Mouse (Mus musculus) hematopoietic stem cell, adult 5-6 weeks (primary cell): ENCODE measurements around the gene Sesn1. TPM values are rescaled to one million over a fixed set of nuclear protein-coding genes. Genes with fewer than 3 reads are reported as not detected.

Experiments
- ATAC-seq, 2 experiments: fragments of 125-278 bp in 1 of 2; replicated peaks in 1 of 2; 2 replicates each; pipeline ENCODE4 v1.8.0; 2016 to 2017; ENCODE audit warnings: inconsistent platforms in 2 of 2, mild to moderate bottlenecking in 2 of 2, moderate number of reproducible peaks in 2 of 2, low read depth in 1 of 2, moderate TSS enrichment in 1 of 2; ENCODE audit not compliant: low FRiP score in 2 of 2, poor library complexity in 2 of 2, severe bottlenecking in 2 of 2, insufficient read depth in 1 of 2, low TSS enrichment in 1 of 2
- total RNA-seq: library from RNA; stranded (forward); fragments of 172-1452, 232-1000 nt; gene quantifications from 2 replicates; pipeline ENCODE4 v1.2.3, GENCODE M21; 2017

The Sesn1 gene
- 58.3 and 106 TPM in 2 replicates for total RNA-seq

DNA sequence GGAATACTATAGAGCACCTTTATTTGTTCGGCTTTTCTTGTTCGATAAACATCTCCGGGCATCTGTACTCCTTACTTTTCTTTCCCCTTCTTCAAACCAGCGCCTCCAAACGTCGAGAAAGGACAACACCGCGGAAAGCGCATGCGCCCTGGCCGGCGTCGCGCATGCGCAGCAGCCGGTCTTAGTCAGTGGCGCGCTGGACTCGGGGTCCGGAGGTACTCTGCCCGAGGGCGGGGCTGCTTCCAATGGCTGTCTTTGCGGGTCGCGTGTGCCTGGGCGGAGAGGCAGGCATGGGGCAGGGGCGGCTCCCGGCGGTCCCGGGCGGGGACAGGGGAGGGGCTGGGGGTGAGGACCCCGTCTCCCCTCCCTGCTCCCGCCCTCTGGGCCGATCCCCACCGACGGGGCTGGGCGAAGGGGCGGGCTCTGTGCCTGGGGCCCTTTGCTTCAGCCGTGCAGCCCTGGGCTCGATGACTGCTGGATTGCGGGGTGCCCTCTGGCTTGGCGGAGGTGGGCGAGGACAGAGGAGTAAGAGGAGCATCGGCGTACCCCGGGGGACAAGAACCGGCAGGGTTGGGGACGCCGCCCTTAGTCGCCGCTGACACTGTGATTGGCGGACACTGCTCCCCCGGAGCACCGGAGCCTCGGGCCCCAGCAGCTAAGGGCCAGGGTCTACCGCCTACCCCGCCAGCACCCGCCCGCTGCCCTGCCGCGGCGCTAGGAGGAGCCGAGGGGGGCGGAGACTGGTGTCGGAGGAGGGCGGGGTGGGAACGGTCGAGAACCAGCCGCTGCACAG is at the start of gene Sesn1, which contains the start of gene Cep57l1:
Sesn1 (plus strand) TSS at position 165 of the 793 bp plus-strand sequence.
Cep57l1 (minus strand) TSS at position 101 of the 793 bp plus-strand sequence.
- peak; percentile 71 to 77 for ATAC-seq

DNA sequence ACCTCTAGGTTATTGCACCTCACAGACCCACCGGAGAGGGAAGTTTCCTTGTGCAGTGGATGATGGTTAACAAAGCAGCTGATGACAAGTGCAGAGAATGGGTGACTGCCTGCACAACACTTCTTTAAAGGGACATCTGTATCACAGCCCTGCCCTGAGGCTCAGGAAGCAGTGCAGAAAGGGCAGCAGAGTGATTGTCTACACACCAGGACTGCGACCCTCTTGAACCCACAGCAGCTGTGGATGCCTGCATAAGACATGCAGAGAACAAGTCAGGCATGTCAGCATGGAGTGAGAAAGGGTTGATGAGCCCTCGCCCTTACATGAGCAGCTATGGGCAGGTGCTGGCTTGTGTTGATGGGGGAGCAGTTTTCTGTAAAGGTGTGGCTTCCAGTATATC is 48.9 kb upstream of the Sesn1 start:
- ATAC-seq = no peak

DNA sequence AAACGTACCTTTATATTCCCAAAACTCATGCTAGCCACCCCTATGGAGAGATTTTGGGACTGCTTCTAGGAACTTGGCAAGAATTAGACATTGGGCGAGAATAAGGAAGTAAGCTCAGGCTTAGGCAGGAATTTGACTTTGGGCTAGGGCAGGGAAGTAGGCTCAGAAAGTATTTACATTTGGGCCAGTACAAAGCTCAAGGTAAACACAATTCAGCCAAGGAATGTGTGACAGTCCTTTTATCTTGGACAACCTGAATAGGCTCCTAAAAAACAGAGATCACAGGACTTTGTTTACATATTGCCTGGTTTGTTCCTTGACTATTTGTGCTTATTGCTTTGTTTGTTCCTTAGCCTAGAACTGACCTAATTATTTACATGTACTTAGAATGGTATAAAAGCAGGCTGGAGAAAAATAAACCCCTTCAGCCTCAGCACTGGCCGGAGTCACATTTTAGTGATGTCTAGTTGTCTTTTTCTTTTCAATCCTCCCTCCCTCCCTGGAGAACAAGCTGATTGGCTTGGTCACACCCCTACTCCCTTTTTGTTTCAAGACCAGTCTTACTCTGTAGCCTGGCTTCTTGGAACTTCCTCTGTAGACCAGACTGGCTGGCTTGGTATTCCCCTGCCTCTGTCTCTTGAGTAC is 45.9 kb upstream of the Sesn1 start:
- ATAC-seq = no peak

DNA sequence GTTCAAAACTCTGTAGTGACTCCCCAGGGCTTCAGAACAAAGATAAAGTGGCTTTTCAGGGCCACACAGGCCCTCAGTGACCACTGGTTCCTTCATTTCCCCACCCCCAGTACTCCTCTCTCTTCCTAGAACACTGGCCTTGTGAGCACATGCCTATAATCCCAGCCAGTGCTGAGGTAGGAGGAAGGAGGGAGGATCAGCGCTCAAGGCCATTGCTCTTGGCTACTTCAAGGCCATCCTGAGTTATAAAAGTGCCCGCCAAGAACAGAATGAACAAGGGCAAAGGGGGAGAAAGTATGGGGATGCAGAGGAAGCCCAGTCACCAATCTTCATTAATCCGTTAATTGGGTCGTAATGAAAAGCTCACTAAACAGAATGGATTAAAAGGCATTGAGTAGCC is 44.1 kb upstream of the Sesn1 start:
- no peak for ATAC-seq

DNA sequence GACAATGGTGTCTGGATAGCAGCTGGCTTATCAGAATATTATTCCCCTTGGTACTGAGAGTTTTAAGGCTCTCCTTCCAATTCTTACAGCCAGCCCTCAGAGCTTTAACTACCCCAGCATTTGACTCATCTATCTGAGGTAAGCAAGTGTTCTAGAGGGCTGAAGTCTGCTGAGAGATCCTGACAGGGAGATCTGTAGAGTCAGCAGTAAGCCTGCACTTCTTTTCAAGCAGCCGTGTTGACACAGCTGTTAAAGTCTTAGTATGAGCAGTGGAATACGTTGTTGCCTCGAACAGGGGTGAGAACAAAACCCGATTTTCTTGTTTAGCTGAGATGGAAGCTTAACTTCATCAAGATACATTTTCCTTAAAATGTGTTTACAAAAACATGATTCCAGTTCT is 43.5 kb upstream of the Sesn1 start:
- no peak for ATAC-seq

DNA sequence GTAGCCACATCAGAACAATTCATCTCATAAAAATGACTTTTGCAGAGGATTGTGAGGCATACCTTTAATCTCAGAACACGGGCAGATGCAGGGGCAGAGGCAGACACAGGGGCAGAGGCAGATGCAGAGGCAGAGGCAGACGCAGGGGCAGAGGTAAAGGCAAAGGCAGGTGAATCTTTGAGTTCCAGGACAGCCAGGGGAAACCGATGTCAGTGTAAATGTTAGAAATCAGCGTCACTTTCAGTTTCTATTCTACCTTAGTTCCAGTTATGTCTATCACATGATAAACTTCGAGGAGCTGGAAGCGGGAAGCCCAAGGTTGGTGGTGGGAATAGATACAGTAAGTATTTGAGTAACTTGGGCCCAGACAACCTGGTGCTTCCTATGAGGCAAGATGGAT is 42.5 kb upstream of the Sesn1 start:
- no peak for ATAC-seq

DNA sequence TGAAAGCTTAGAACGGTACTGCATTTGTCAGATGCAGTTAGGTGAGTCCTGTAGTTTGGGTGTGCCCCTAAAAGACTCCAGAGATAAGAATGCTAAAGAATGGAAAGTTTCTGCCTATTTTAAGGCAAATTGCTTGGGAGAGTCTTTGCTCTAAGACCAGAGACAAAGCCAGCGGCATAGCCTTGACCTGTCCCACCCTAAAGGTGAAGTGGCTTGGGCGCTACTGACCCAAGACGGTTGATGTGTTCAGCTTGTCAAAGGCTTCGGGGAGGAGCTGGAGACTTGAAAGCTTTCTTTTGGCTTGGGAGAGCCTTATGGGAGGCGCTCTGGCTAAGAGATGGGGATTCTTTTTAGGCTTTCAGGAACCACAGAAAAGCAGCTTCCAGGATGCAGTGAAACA is 17.4 kb upstream of the Sesn1 start:
- no peak for ATAC-seq

DNA sequence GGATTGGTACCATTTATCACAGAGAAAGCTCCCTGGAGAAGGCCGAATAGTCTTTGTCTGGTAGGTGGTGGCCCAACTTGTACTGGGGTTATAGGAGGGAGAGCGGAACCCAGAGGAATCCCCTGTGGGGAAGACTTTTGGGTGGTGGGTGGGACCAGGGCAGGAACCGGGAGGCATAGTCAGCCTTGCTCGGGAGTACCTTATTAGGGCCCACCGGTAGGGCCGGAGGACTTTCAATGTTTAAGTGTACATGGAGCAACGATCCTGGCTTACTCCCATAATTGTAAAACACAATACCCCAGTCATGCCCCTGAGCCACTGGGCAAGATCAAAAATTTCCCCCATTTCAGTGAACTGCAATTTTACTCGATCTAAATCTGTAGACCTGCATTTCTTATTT is 12.5 kb upstream of the Sesn1 start:
- no peak for ATAC-seq

DNA sequence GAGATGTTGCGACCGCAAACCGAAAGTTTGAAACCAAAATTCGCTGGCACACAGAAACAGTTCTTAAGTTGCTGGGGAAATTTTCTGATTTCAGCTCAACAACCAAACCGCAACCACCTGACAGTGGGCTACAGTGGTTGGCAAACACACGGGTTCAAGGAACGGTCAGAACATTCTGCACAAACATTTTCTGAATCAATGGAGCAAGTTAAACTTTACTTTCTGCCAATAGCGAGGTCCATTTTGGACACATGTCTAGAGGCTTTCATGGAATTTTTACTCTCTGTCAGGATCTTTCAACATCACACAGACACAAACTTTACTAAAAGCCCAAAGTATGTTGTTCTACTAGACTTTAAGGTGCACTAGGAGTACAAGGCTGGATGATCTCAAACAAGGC is 6.3 kb upstream of the Sesn1 start:
- no peak for ATAC-seq

DNA sequence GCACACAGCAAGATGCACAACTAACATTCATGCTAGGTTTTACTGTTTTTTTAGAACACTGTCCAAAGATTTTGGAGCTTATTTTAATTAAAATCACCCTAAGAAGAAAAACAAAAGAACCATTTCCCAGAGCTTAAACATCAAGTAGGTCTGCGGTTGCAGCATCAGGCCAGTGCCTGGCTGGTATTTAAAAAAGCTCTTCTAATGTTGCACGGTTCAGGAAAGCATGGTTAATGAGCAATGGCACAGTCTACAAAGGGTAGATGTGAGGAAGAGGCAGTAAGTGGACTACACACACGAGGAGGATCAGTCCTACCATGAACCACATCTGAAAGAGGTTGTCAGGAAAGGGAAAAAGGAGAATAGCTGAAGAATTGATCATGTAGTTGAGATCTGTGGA is 5.0 kb upstream of the Sesn1 start:
- no peak for ATAC-seq

DNA sequence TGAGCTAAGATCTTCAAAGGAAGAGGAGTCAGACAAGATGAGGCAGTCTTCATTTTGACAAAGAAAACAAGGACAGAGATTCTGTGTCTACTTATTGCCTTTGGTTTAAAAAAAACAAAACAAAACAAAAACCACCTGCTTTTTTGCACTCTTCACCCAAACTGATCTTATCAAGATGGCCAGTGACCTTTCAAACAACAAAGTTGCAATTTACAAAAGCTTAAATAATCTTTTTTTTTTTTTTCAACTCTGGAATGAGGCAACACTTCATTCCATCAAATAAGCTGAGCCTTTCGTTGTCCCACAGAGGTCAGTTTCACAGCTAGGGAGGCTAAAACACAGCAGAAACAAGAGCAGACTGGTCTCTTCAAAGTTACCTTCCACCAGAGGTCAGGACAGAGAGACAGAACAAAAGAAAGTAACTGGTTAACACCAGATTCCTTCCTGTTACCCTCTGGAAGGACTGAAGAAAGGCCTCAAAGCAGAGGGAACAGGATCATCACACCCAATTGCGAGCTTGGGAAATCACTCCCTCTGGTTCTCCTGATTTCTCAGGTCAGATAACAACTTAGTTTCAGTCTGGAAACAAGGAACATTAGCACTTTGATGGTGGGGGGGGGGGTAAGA is 3.9 kb upstream of the Sesn1 start:
- ATAC-seq = no peak

DNA sequence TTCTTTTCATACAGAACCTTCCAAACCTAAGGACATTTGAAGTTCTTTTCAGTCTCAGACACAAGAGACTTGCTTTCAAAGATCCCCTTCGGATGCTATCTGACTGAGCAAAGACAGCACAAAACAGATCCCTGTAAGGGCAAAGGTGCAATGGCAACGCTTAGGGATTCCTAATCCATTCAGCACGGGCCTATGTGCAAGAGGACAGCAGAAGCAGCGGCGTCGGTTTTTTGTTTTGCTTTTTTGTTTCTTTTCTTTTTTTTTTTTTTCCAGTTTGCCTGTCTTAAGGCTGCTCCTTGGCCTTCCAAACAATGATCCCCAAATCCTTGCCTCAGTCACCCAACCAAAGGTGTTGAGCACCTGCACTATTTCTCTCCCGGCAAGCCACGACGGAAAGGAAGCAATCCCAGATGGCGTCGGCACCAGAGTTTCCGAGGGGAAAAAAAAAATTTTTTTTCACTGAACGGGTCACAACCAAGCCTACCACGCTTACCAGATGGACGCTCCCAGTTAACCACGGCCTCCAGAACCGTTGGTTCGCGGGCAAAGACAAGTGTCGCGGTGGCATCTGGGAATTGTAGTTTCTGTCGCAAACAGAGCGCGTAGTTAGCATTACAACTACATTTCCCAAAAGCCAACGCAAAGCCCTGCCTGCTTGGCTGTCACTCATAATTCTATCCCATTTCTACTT is 510 bp upstream of the Sesn1 start:
- ATAC-seq = peak; percentile 81 to 82

DNA sequence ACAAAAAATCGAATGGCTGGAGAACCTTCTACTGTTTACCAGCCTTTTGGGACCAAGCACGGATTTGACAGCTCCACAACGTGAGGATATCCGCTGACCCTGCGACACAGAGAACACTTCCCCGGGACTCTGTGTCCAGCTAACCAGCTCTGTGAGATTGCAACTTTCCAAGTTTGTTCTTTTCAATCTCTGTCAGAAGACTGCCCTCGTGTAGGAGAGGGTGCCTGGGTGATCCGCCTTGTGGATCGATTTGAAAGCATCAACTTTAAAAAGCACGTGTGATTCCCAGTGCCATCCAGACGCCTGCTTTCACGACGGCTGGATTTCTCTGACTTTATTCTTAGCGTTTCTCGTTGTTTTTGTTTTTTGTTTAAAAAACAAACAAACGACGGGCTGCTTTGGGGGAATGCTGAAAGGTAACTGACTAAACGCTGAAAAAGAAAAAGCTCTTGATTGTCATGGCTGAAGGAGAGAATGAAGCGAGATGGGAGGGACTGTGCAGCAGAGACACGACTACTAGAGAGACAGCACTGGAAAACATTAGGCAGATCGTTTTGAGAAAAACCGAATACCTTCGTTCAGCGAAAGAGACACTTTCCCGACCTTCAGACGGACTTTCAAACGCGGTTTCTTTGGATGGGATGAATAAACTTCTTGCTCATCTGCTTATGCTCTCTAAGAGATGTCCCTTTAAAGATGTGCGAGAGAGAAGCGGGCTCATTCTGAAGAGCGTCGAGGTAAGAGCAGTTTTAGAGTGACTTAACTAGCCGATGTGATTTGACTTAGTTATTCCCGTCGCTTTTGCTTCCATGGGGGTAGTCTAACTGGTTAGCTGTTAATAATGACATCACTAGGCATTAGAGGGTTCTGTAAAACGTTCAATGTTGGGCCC is 1.1 kb downstream of the Sesn1 start:
- ATAC-seq = peak in 1 of 2 experiments; percentile 3; a peak in 1 of 4 replicates

DNA sequence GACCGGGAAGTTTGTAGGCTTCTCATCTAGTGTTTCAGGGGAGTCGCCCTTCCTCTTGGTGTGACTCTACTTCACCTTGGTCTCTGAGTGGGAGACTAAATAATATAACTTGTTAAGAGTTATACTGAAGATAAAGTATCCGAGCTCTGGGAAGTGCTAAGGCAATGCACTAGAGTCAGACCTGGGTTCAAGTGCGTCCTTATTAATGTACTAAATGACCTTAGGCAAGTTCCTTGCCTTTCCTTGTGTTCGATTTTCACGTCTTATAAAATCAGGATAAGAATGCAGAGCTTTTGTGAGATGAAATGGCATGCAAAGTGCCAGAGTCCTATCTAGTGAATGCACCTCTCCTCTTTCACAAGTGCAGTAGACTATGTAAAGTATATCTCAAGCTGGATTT is 2.8 kb downstream of the Sesn1 start:
- ATAC-seq = no peak

DNA sequence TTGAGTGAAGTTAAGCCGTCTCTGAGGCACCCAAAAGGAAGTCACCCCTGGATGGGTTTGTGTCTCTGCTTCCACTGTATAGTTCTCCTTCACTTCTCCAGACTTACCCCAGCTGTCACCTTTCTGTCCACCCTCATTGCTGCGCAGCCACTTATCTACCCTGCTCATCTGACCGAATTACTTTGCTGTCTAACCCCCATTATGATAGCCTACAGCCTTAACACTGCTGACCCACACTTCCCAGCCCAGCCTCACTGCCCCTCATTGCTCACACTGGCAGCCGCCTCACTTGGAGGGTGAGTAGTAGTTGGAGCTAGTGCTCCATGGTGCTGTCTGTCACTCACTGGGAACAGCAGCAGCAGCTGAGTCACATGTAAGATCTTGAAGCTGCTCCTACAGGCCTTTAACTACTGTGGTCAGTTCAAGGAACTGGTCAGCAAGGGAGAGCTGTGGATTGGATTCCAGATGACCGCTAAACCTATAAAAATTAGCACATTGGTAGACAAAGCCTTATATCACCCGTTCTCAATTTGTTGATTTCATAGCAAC is 4.6 kb downstream of the Sesn1 start:
- ATAC-seq = no peak

DNA sequence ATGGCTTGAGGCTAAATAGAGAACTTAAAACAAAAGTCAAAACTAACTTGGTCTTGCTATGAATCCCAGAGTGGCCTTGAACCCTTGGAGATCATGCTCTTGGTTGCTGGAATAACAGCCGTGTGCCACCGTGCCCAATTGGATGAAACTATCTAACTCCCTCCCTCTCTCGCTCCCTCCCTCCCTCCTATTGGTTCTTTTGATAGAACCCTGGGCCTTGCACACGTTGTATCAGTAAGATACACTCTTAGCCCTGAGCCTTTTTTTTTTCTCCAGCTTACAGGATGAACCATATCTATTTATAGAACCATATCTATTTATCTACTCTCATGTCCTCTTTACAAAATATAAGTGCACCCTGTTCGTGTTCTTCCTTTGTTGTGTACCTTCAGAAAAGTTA is 6.8 kb downstream of the Sesn1 start:
- ATAC-seq = no peak
